Mouse (Mus musculus) ES-Bruce4 (cell line): ENCODE results near the gene Zc3h12d. TPM values are rescaled to one million over a fixed set of nuclear protein-coding genes. Genes with fewer than 3 reads are reported as not detected.

Experiments
- H3K27ac ChIP-seq: 2 replicates; pipeline ENCODE4 v1.5.1; 2012; ENCODE audit warnings: low read length, inconsistent platforms; ENCODE audit not compliant: insufficient read depth
- H3K27me3 ChIP-seq: 2 replicates; pipeline ENCODE4 v1.6.1; 2012; ENCODE audit warnings: mild to moderate bottlenecking, low read length, inconsistent platforms; ENCODE audit not compliant: control insufficient read depth, poor library complexity, insufficient read depth, severe bottlenecking
- H3K36me3 ChIP-seq: 2 replicates; pipeline ENCODE4 v1.6.1; 2012; ENCODE audit warnings: inconsistent platforms, mild to moderate bottlenecking, low read length, moderate library complexity; ENCODE audit not compliant: control insufficient read depth, poor library complexity, insufficient read depth, severe bottlenecking
- H3K4me1 ChIP-seq: one replicate; pipeline ENCODE4 v1.8.1; 2011; ENCODE audit warnings: low read length; ENCODE audit not compliant: control insufficient read depth, insufficient read depth
- H3K4me3 ChIP-seq: 2 replicates; pipeline ENCODE4 v1.5.1; 2011; ENCODE audit warnings: low read depth, mild to moderate bottlenecking, low read length
- H3K9ac ChIP-seq: 2 replicates; pipeline ENCODE4 v1.6.1; 2012; ENCODE audit warnings: low read depth, mild to moderate bottlenecking, inconsistent platforms; ENCODE audit not compliant: poor library complexity, severe bottlenecking
- H3K9me3 ChIP-seq: replicated peaks from 2 replicates; pipeline ENCODE4 v1.6.1; 2012; ENCODE audit warnings: mild to moderate bottlenecking, low read length, inconsistent platforms; ENCODE audit not compliant: control insufficient read depth, poor library complexity, insufficient read depth, severe bottlenecking
- CTCF ChIP-seq: IDR thresholded peaks from one replicate; pipeline ENCODE4 v1.8.1; 2011; ENCODE audit warnings: low read depth, low read length
- EP300 ChIP-seq: IDR thresholded peaks from 2 replicates; pipeline ENCODE4 v1.6.1; 2011; ENCODE audit warnings: low read depth, low read length; ENCODE audit not compliant: insufficient read depth
- POLR2A ChIP-seq: IDR thresholded peaks from one replicate; pipeline ENCODE4 v1.8.1; 2011; ENCODE audit warnings: low read length; ENCODE audit not compliant: insufficient read depth
- polyA plus RNA-seq: library from polyadenylated mRNA; stranded (reverse); fragments of >200 nt; gene quantifications from 2 replicates; pipeline ENCODE4 v1.2.4, GENCODE M21; 2011; ENCODE audit warnings: low read depth; ENCODE audit not compliant: missing spikeins, insufficient read depth, insufficient read length

Zc3h12d gene
- polyA plus RNA-seq, 1 experiment = not detected

DNA sequence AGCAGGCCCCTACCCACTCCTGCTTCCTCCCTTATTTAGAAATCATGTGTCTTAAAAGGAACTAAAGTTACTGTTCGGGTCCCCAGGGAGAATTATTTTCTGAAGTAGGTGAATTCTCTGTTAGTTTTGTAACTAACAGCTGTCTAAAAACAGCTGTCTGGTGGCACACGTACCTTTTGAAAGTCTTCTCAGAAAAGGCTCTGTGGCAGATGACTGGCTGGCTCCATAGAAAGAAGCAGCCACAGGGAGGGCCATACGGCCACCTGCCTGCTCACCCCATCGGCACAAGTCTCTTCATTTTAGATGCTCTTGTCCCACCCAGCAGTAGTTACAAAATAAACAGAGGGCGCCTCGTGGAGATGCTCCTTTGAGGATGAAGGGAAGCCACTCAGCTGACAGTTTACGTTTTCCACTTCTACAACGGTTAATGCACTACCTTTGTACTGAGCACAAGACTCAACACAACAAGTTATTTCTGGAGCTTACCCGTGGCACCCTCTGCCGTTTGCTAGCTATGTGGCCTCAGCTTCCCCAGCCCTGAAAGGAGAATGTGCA is 2.5 kb downstream of the Zc3h12d start:
- Histone ChIP-seq H3K27me3 (no peaks in the 10 kb centered on the region; the same call in 1 of the 2 replicates), H3K4me1 (no peaks in the 10 kb centered on the region), H3K36me3 (no peaks in the 10 kb centered on the region), H3K9me3 (no peaks in the 10 kb centered on the region), H3K4me3 (no peak overlapping the region), H3K9ac (no peak overlapping the region), H3K27ac (no peak overlapping the region)
- no peak for TF ChIP-seq EP300
- TF ChIP-seq CTCF = no peak
- no peak for TF ChIP-seq POLR2A

DNA sequence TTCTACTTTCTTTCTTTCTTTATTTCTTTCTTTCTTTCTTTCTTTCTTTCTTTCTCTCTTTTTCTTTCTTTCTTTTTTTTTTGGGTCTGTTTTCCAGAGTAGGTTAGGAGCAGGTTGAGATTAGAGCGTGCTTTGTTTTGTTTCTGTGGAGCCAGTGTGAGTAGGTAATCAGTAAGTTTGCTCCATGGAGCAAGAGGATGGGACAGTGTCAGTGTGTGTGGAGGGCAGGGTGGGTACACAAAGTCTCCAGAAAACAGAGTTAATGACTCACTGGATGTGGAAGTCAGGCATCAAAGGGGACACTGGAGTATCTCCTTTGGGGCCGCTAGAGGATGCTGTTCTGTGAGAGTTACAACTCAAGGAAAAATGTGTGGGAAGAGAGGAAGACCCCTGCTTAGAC is 4.6 kb downstream of the Zc3h12d start:
- Histone ChIP-seq H3K27ac (no peak overlapping the region), H3K4me3 (no peak overlapping the region), H3K27me3 (no peaks in the 10 kb centered on the region; the same call in 1 of the 2 replicates), H3K4me1 (no peaks in the 10 kb centered on the region), H3K36me3 (no peaks in the 10 kb centered on the region), H3K9me3 (no peaks in the 10 kb centered on the region), H3K9ac (no peak overlapping the region)
- TF ChIP-seq EP300 (no peak), POLR2A (no peak), CTCF (no peak)

DNA sequence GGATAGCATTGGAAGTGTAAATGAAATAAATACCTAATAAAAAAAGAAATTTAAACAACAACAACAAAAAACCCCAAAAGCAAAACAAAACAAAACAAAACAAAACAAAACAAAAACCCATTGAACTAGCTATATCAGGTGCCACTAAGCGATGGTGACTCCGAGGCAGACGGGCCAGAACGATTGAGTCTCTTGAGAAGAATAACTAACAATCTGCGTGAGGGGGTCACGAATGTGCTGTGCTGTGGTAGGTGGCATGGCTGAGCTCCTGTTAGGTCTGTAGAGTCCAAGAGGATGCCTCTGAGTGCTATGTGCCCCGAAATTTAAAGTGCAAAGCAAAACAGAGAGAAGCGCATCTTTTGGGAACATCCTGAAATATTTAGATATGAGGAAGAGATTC is 5.2 kb downstream of the Zc3h12d start:
- Histone ChIP-seq H3K36me3 (no peaks in the 10 kb centered on the region), H3K4me3 (no peak overlapping the region), H3K27ac (no peak overlapping the region), H3K9me3 (no peaks in the 10 kb centered on the region), H3K27me3 (no peaks in the 10 kb centered on the region; the same call in 1 of the 2 replicates), H3K4me1 (no peaks in the 10 kb centered on the region), H3K9ac (no peak overlapping the region)
- TF ChIP-seq CTCF (no peak), EP300 (no peak), POLR2A (no peak)

DNA sequence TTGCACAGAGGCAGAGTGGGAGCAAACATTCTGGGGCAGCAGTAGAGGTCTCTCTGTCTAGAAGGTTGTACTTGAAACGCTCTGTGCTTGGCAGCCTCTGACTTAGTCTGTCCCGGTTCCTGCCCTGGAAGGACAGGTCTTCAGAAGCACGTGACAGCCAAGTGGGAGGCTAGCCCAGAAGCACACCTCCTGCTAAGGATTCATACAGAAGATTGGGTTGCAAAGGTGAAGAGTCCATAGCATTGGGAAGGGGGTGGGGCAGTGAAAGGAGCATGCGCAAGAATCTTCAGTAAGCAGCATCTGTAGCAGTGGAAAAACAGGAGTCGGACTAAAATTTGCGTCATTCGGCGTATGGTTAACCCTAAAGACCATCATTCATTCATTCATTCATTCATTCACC is 5.8 kb downstream of the Zc3h12d start:
- no peaks in the 10 kb centered on the region for H3K9me3 ChIP-seq
- H3K36me3 ChIP-seq = no peaks in the 10 kb centered on the region
- no peak overlapping the region for H3K9ac ChIP-seq
- no peak overlapping the region for H3K27ac ChIP-seq
- no peak overlapping the region for H3K4me3 ChIP-seq
- no peak for TF ChIP-seq CTCF
- no peak for TF ChIP-seq POLR2A
- no peak for TF ChIP-seq EP300
- H3K27me3 ChIP-seq = no peaks in the 10 kb centered on the region; the same call in 1 of the 2 replicates
- H3K4me1 ChIP-seq = no peaks in the 10 kb centered on the region

DNA sequence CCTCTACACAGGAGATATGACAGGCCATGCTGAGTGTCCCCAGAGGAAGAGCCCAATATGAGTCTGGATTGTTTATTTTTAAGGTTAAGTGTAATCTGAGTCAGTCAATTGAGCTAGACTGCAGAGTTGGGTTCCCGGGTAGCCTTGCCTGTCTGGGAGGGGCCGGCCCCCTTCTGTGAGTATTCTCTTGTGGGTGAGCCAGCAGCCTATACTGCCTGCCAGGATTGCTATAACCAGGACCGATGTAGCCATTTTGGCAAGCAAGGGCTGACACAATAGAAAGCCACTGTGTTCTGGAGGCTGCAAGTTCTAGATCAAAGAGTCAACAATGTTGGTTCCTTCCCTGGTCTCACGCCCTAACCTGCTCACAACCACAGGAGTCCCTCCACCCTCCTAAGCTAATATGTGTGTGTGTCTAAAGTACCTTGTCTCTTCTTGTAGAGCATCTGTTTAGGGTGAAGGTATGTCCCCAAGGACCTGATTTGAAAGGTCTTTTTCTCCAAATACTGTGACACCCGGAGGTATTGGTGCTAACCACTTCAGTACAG is 6.7 kb downstream of the Zc3h12d start:
- H3K27ac ChIP-seq = no peak overlapping the region
- H3K4me1 ChIP-seq = no peaks in the 10 kb centered on the region
- TF ChIP-seq EP300 (no peak), POLR2A (no peak), CTCF (no peak)

DNA sequence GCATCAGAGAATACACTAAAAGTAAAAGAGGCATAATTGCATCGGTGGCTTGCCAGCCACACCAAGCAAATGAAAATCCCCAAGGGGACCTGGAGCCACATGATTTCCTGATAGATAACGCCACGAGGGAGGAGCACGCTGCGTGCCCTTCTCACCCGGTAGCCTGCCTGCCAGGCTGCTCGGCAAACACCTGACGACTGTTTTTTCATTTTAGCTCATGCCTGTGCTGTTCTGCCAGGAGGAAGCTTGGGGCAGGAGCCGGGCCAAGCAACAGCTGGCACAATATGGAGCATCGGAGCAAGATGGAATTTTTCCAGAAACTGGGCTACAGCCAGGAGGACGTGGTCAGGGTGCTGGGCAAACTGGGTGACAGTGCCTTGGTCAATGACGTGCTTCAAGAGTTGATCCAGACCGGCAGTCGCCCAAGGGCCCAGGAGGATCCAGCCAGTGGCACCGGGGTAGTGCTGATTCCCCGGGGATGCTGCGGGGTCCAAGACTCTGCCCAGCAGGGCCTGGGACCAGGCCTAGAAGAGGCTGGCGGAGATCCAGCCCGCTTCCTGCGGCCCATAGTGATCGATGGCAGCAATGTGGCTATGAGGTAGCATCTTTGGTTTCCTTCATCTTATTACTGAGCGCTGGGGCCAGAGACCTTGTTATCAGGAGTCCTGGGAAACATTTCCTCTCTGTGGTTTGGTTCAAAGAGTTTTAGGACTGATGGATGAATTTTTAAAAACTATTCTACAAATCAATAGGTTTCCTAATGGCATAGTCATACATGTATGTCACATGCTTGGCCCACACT is 7.5 kb downstream of the Zc3h12d start:
- no peaks in the 10 kb centered on the region; the same call in 1 of the 2 replicates for H3K27me3 ChIP-seq
- H3K4me3 ChIP-seq = no peak overlapping the region
- H3K36me3 ChIP-seq = no peaks in the 10 kb centered on the region
- no peaks in the 10 kb centered on the region for H3K4me1 ChIP-seq
- no peak overlapping the region for H3K9ac ChIP-seq
- TF ChIP-seq CTCF = no peak
- no peak for TF ChIP-seq EP300
- no peak for TF ChIP-seq POLR2A
- no peak overlapping the region for H3K27ac ChIP-seq
- no peaks in the 10 kb centered on the region for H3K9me3 ChIP-seq

More for the DNA sequence above, 6.7 kb downstream of the Zc3h12d start:
- Histone ChIP-seq H3K36me3 (no peaks in the 10 kb centered on the region), H3K9me3 (no peaks in the 10 kb centered on the region), H3K27me3 (no peaks in the 10 kb centered on the region; the same call in 1 of the 2 replicates), H3K4me3 (no peak overlapping the region), H3K9ac (no peak overlapping the region)
